Mouse (Mus musculus) fat pad, adult 2 months (tissue): ENCODE measurements around the gene Fhad1.

Source experiments
- DNase-seq: peaks from one replicate; pipeline ENCODE4 v3.0.0-alpha.2; 2011; ENCODE audit warnings: low read depth, low spot score; ENCODE audit errors: extremely low read depth

Fhad1 gene

GRCm38 (mm10) chr4:141893157-141893784 lies 121.6 kb downstream of the Fhad1 start:
- DNase-seq, result no peak

DNA sequence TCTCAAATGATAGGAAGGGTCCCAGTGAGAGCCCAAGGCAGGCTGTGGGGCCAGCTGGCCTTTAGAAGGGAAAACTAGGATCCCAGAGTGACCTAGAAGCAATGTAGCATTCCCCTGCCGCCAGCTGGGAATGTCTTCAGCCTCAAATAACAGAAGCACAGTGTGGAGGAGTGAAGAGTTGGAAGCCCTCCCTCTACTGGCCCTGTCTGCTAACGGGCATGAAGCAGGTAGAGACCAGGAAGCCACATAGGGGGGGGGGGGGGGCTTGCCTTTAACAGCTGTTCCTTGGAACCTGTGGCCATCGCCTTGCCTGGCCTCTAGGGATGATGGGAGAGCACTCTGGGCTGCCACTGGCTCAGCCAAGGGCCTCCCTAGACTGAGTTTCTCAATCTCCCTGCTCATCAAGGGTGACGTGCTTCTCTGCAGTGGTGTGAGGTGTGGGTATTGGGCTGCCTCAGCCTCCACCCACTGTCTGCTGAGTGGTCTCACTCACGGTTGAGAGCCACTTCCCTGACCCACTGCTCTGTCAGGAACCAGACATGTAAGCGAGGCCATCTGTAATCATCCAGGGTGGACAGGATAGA lies 128.4 kb downstream of the Fhad1 start:
- no peak for DNase-seq

- DNase-seq, result no peak
Observed at GRCm38 (mm10) chr4:141885451-141885850, 129.4 kb downstream of the Fhad1 start.

- no peak for DNase-seq
Observed at GRCm38 (mm10) chr4:141882858-141883257, 132.0 kb downstream of the Fhad1 start.

DNA sequence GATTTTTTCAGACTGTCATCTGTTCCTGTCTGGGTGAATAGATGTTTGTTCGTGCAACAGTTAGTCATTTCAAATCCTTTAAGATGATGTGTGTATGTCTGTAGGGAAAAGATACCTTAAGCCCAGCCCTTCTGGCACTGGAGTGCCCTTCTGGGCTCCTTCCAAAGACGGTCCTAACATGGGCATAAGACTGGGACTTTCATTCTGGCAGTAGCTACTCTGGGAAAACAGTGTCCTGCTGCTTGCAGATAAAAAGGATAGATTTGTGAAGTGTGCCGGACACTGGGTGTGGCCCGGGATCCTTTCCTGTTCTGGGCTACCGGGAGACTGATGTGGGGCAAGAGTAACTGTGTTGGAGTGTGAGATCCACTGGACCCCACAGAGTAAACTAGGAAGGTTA lies 132.9 kb downstream of the Fhad1 start:
- no peak for DNase-seq

GRCm38 (mm10) chr4:141881289-141881914 lies 133.5 kb downstream of the Fhad1 start:
- no peak for DNase-seq

DNA sequence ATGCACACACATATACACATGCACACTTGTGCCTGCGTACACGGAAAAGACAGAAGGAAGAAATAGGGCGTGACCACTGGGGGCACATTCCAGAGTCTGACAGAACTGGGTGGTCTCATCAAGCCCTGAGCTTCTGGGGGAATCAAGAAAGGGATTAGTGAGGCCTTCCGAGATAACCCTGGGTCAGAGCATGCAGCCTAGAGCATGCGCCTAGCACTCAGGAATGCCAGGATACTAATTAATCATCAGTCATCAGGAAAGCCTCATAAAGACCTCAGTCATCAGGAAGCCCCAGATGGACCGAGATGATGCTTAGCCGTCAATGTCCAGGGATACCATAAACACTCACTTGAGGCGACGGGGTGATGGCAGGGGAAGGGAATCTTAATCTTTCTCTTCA lies 135.0 kb downstream of the Fhad1 start:
- DNase-seq, result no peak

GRCm38 (mm10) chr4:141879074-141879473 lies 135.8 kb downstream of the Fhad1 start:
- DNase-seq, result no peak

GRCm38 (mm10) chr4:141878621-141879020 lies 136.3 kb downstream of the Fhad1 start:
- no peak for DNase-seq

- DNase-seq, result no peak
Observed at GRCm38 (mm10) chr4:141875481-141876108, 139.3 kb downstream of the Fhad1 start.

GRCm38 (mm10) chr4:141874601-141875460 lies 140.1 kb downstream of the Fhad1 start, which contains the start of gene Efhd2:
TSS of gene Efhd2 (minus strand) at chr4:141874920.
- DNase-seq, result no peak

DNA sequence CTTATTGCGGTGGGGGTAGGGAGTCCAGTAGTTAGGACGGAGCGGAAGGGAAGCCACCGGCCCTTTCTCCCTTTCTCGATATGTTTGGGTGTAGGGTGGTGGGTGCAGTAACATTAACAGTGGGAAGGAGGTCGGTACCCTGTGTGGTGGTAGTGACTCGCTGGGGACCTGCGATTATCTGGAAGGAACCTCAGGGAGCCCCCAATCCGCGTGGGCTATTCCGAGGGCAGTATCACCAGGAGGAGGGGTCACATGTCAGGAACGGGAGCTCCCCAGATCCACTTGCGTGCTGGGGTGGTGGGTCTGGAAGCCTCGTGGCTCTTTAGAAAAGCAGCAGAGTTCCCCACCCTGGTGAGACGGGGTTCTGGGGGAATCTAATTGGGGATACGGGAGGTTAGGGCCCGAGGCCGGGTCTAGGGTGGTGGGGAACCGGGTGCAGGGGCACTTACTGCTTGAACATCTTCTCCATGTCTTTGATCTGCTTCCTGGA lies 140.7 kb downstream of the Fhad1 start:
- no peak for DNase-seq

GRCm38 (mm10) chr4:141872977-141873376 lies 141.9 kb downstream of the Fhad1 start:
- DNase-seq, result no peak

DNA sequence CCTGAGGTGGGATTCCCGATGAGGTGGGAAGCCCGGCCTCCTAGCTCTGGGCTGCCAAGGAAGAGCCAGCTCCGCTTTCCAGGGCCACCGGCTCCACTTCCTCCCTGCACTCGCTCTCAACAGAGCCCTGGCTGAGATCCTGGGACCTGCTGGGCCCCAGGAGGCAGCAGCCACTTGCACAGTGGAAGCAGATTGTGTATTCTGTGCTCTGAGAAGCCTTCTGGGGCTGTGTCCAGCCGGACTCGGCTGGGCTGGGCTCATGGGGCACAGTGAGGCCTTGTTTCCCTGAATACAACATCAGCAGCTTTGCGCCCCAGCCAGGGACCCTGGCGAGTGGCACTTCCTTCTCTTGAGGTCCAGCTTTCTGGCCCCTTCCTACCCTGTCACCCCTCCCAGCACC lies 143.0 kb downstream of the Fhad1 start:
- DNase-seq, result no peak

DNA sequence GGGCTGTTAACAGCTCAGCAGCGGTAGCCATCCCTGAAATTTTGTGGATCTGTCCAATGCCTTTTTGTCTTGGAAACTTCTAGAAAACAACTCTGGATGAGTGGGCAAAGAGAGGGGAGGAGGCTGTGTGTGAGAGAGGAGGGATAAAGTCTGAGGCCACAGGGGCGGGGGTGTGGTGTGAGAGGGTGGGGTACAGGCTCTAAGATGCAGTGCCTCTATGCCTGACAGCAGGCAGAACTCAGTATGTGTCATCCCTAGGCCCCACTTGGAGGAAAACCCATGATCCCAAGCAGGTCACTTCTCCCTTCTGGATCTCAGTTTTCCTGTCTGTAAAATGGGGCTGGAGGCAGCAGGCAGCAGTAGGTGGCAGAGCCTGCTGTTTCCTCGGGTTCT lies 143.6 kb downstream of the Fhad1 start:
- no peak for DNase-seq

GRCm38 (mm10) chr4:141870666-141871332 lies 144.1 kb downstream of the Fhad1 start:
- DNase-seq, result no peak

DNA sequence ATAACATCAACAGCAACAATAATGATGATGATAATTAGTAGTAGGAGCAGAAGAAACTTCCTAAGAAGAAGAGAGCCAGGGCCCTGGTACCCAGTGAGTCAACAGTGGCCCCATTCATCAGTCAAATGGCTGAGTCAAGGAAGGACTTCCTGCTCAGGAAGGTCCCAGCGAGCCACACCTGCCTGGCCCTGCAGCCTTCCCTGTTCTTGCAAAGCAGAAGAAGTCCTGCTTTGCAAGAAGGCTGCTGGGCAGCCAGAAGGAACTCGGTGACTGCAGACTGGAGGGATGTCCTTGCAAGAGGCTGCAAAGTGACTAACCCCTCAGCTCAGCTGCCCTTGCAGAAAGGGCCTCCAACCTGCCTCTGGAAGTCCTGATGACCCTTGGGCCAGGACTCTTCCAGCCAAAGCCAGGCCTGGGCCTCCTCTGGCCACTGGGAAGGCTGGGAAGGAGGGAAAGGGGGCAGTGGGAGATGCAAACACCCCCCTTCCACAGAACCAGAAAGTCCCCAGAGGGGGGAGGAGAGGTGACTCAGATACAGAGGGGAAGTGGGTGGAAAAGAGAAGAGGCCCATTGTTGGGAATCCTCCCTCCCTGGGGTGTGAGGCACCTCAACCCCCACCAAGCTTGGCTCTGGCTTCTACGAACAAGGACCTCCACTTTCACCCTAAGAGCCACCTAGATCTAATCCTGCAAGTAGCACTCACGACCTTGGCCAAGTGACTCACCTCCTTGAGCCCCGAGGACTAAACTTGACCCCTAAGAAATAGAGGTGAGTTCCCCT lies 145.3 kb downstream of the Fhad1 start:
- DNase-seq, result no peak

DNA sequence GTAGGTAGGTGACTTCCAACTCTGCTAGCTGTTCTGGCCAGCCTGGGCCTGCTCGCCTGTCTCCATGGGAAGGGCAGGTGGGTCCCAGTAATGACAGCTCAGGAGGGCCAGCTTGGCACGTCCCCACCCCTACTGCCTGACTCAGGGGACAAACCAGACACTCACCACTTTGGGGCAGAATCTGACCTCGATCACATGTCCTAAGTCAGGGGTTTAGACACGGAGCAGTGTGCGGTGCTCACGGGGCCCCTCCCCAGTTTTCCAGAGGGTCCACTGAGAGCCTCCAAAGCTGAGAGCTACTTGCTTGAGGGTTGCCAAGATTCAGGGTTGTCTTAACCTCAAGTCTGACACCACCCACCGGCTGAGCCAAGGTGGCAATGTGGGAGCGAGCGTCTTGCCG lies 146.8 kb downstream of the Fhad1 start:
- peak; percentile 40 for DNase-seq

DNA sequence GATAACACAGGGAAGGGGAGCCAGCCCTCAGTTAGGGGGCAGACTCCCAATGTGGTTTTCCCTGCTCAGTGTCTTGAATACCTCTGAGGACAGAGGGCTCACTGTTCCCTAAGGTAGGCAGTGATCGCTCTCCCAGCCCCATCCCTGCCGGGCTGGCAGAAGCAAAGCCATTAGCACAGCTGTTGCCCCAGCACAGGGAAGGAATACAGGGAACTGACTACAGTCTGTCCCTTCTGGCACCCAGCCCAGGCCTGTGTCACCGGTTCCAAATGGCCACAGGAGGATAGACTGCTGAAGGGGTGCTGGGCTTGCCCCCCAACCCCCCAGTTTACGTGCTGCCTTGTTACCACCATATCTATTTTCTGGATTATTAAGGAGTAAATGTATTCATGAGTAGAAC lies 147.4 kb downstream of the Fhad1 start:
- DNase-seq, result no peak
